Mouse (Mus musculus) T-helper 17 cell (primary cell): ENCODE data around the gene Fam117b.

ENCODE experiments used
- in situ Hi-C, 2 experiments: fragments of 300-600 bp; cut with MboI, MseI; formaldehyde crosslinking; loops; 1 replicate in 1 of 2; 2 replicates in 1 of 2; pipeline ENCODE4 v1.15.1; 2025; ENCODE audit warnings: high pct_unique_total_duplicates in 2 of 2

Fam117b gene

GRCm38 (mm10) chr1:59913195-59913868 lies 526 bp downstream of the Fam117b start:
- in situ Hi-C loops: no loop called here

GRCm38 (mm10) chr1:59913869-59914225 lies 1.0 kb downstream of the Fam117b start:
- in situ Hi-C loops: no loop called here

GRCm38 (mm10) chr1:59914799-59915198 lies 2.0 kb downstream of the Fam117b start:
- in situ Hi-C loops: no loop called here

GRCm38 (mm10) chr1:59915843-59916610 lies 3.2 kb downstream of the Fam117b start:
- in situ Hi-C loops: no loop called here

GRCm38 (mm10) chr1:59917401-59917800 lies 4.6 kb downstream of the Fam117b start:
- in situ Hi-C loops: no loop called here

GRCm38 (mm10) chr1:59918075-59918474 lies 5.3 kb downstream of the Fam117b start:
- in situ Hi-C loops: no loop called here

GRCm38 (mm10) chr1:59923201-59923600 lies 10.4 kb downstream of the Fam117b start:
- in situ Hi-C loops: no loop called here

- in situ Hi-C loops: no loop called here
Measured at GRCm38 (mm10) chr1:59923673-59924072, 10.9 kb downstream of the Fam117b start.

GRCm38 (mm10) chr1:59924411-59924810 lies 11.6 kb downstream of the Fam117b start:
- in situ Hi-C loops: no loop called here

- in situ Hi-C loops: loop anchor here in 1 of 2 experiments (5.0 kb wide), 1 partner anchor 36 kb away; no protein-coding TSS in a partner anchor
Measured at GRCm38 (mm10) chr1:59926021-59926672, 13.3 kb downstream of the Fam117b start.

- in situ Hi-C loops: loop anchor here in 1 of 2 experiments (5.0 kb wide), 1 partner anchor 35 kb away; no protein-coding TSS in a partner anchor
Measured at GRCm38 (mm10) chr1:59927131-59927680, 14.4 kb downstream of the Fam117b start.

GRCm38 (mm10) chr1:59930926-59931325 lies 18.1 kb downstream of the Fam117b start:
- in situ Hi-C loops: no loop called here

- in situ Hi-C loops: no loop called here
Measured at GRCm38 (mm10) chr1:59932991-59933390, 20.2 kb downstream of the Fam117b start.

- in situ Hi-C loops: no loop called here
Measured at GRCm38 (mm10) chr1:59941063-59941462, 28.3 kb downstream of the Fam117b start.

- in situ Hi-C loops: no loop called here
Measured at GRCm38 (mm10) chr1:59942057-59942790, 29.4 kb downstream of the Fam117b start.

GRCm38 (mm10) chr1:59943825-59944224 lies 31.0 kb downstream of the Fam117b start:
- in situ Hi-C loops: no loop called here

GRCm38 (mm10) chr1:59945969-59946368 lies 33.2 kb downstream of the Fam117b start:
- in situ Hi-C loops: no loop called here

GRCm38 (mm10) chr1:59947509-59947908 lies 34.7 kb downstream of the Fam117b start:
- in situ Hi-C loops: no loop called here

GRCm38 (mm10) chr1:59957206-59957605 lies 44.4 kb downstream of the Fam117b start:
- in situ Hi-C loops: no loop called here

GRCm38 (mm10) chr1:59959941-59960340 lies 47.1 kb downstream of the Fam117b start:
- in situ Hi-C loops: loop anchor here in 1 of 2 experiments (5.0 kb wide), 1 partner anchor 33 kb away; no protein-coding TSS in a partner anchor

- in situ Hi-C loops: no loop called here
Measured at GRCm38 (mm10) chr1:59966171-59966785, 53.5 kb downstream of the Fam117b start.
